Mouse (Mus musculus) ovary, postnatal 10 days (tissue): Measurements from ENCODE around the gene Pex13.
"Not testable (repeated sequence)": the region's sequence is repeated elsewhere in the genome, so short reads cannot be mapped to it uniquely, and the experiment has no call there.

ENCODE experiments used
- DNase-seq: peaks from one replicate; pipeline ENCODE4 v3.0.0; 2022; ENCODE audit warnings: low spot score

Pex13 gene

GRCm38 (mm10) chr11:23647431-23647830 is 18.3 kb downstream of the Pex13 start:
- DNase-seq: no peak

GRCm38 (mm10) chr11:23634573-23634972 is 31.2 kb downstream of the Pex13 start:
- no peak for DNase-seq

GRCm38 (mm10) chr11:23633879-23634215 is 31.9 kb downstream of the Pex13 start:
- no peak for DNase-seq

GRCm38 (mm10) chr11:23632945-23633878 is 32.5 kb downstream of the Pex13 start, which contains the start of gene 0610010F05Rik:
Gene 0610010F05Rik, minus strand, starts transcription at chr11:23633639.
- DNase-seq: peak; percentile 52

GRCm38 (mm10) chr11:23630664-23631063 is 35.1 kb downstream of the Pex13 start:
- no peak for DNase-seq

- no peak for DNase-seq
Measured at GRCm38 (mm10) chr11:23618995-23619394, 46.8 kb downstream of the Pex13 start.

GRCm38 (mm10) chr11:23614546-23614945 is 51.2 kb downstream of the Pex13 start:
- no peak for DNase-seq

- not testable (repeated sequence) for DNase-seq
Measured at GRCm38 (mm10) chr11:23607291-23607690, 58.5 kb downstream of the Pex13 start.
